ENCODE assay signal across 13 mouse cellular contexts in the genomic region with DNA sequence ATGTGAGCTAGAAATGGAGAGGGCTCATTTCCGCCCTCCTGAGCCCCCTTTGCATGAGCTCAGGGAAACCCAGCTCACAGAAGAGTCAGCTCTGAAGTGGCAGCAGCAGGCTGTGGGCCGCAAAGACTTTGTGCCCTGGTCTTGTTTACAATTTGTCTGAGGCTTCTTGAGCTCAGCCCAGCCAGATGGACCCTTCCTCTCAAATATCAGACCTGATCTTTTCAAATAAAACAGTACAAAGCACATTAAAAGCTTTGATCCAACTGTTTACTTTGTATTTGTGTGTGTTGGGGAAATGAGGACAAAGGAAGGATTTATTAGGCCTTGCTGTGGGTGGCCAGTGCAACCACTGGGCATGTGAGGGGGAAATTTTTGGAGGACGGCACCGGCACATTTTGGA.
DNase-seq lines count a peak whose midpoint lies in the region; ATAC-seq lines count a peak whose summit lies in the region.
"Had no signal": no experiment of that assay in that cellular context is flagged by ENCODE, and none has a peak within 500 bp of the region (broad histone marks: within the 10 kb centered on the region; RNA-seq: fewer than 3 reads in every experiment).

No protein-coding gene starts in this region.

- H3K4me2 ChIP-seq in heart, embryonic 13.5 days: no peak overlapping the region
- H3K4me2 ChIP-seq in embryonic facial prominence, embryonic 13.5 days: no peak overlapping the region
- no peak overlapping the region for H3K4me2 ChIP-seq in hindbrain, embryonic 13.5 days
- 0 out of 2 replicates have a peak overlapping the region, but pooled peaks have one; percentile 51 for H3K4me2 ChIP-seq in midbrain, embryonic 14.5 days (ENCODE audit: low read length)

- H3K4me3 ChIP-seq in heart, embryonic 13.5 days: no peak overlapping the region
- H3K4me3 ChIP-seq in embryonic facial prominence, embryonic 13.5 days: no peak overlapping the region
- no peak overlapping the region for H3K4me3 ChIP-seq in hindbrain, embryonic 13.5 days
- no peak overlapping the region for H3K4me3 ChIP-seq in midbrain, embryonic 14.5 days (replicated peaks; ENCODE audit: low read depth, low read length)
- H3K4me3 ChIP-seq: megakaryocyte, embryonic 14.5 days had no signal

- 0 out of 2 replicates have a peak overlapping the region, but pooled peaks have one; percentile 61 for H3K27ac ChIP-seq in heart, embryonic 13.5 days (replicated peaks)
- peak overlapping the region; percentile 93 for H3K27ac ChIP-seq in embryonic facial prominence, embryonic 13.5 days
- peak overlapping the region; percentile 96 for H3K27ac ChIP-seq in hindbrain, embryonic 13.5 days
- H3K27ac ChIP-seq in midbrain, embryonic 14.5 days (replicated peaks; ENCODE audit: low read depth, low read length): peak overlapping the region; percentile 94

- no peaks in the 10 kb centered on the region for H3K9me3 ChIP-seq in heart, embryonic 13.5 days
- H3K9me3 ChIP-seq in embryonic facial prominence, embryonic 13.5 days: no peaks in the 10 kb centered on the region
- no peaks in the 10 kb centered on the region for H3K9me3 ChIP-seq in hindbrain, embryonic 13.5 days
- H3K9me3 ChIP-seq in midbrain, embryonic 14.5 days (ENCODE audit: control insufficient read depth, low read length): no peaks in the 10 kb centered on the region
- H3K9me3 ChIP-seq: megakaryocyte, embryonic 14.5 days had no signal

- no peak for DNase-seq in heart, adult 8-10 months (ENCODE audit: low spot score)
- DNase-seq in midbrain, embryonic 14.5 days: peak; percentile 54
- DNase-seq in spleen, postnatal 14 days (ENCODE audit: low spot score in 2 of 2): no peak
- DNase-seq in urinary bladder, postnatal 10 days (ENCODE audit: low spot score): no peak
- no peak for DNase-seq in ovary, postnatal 36 days (ENCODE audit: low spot score)
- DNase-seq: adrenal gland, postnatal 25 days; cerebellum, adult 8-10 months; heart, postnatal 10 days; kidney, postnatal 14 days had no signal

- ATAC-seq in heart, embryonic 13.5 days (ENCODE audit: extremely low read depth, insufficient number of reproducible peaks, low FRiP score, low TSS enrichment): no peak
- no peak for ATAC-seq in embryonic facial prominence, embryonic 13.5 days (ENCODE audit: insufficient number of reproducible peaks, insufficient read depth, low FRiP score, low TSS enrichment, low read depth)
- ATAC-seq in hindbrain, embryonic 13.5 days (ENCODE audit: low FRiP score): no peak
- ATAC-seq in midbrain, embryonic 14.5 days (ENCODE audit: low FRiP score, low TSS enrichment): no peak

- no peak overlapping the region for H3K9ac ChIP-seq in heart, embryonic 13.5 days
- H3K9ac ChIP-seq in embryonic facial prominence, embryonic 13.5 days: no peak overlapping the region
- no peak overlapping the region for H3K9ac ChIP-seq in hindbrain, embryonic 13.5 days
- peak overlapping the region; percentile 27 for H3K9ac ChIP-seq in midbrain, embryonic 14.5 days (replicated peaks; ENCODE audit: low read length)

- no peaks in the 10 kb centered on the region for H3K27me3 ChIP-seq in heart, embryonic 13.5 days (replicated peaks)
- no peaks in the 10 kb centered on the region for H3K27me3 ChIP-seq in embryonic facial prominence, embryonic 13.5 days
- no peaks in the 10 kb centered on the region for H3K27me3 ChIP-seq in hindbrain, embryonic 13.5 days
- H3K27me3 ChIP-seq in midbrain, embryonic 14.5 days (ENCODE audit: control insufficient read depth, insufficient read depth, low read length): no peaks in the 10 kb centered on the region
- H3K27me3 ChIP-seq: megakaryocyte, embryonic 14.5 days had no signal

- H3K4me1 ChIP-seq in heart, embryonic 13.5 days: peaks cover 51% of the 10 kb centered on the region
- H3K4me1 ChIP-seq in embryonic facial prominence, embryonic 13.5 days: peaks cover 47% of the 10 kb centered on the region
- peaks cover 72% of the 10 kb centered on the region for H3K4me1 ChIP-seq in hindbrain, embryonic 13.5 days (replicated peaks)
- H3K4me1 ChIP-seq in midbrain, embryonic 14.5 days (ENCODE audit: control insufficient read depth, insufficient read depth, low read length): peaks cover 69% of the 10 kb centered on the region
- H3K4me1 ChIP-seq: megakaryocyte, embryonic 14.5 days had no signal

- WGBS in heart, embryonic 13.5 days: 60% methylated on average over 4 of the region's 4 CpGs
- WGBS in embryonic facial prominence, embryonic 13.5 days: 50% methylated on average over 4 of the region's 4 CpGs
- WGBS in hindbrain, embryonic 13.5 days: 33% methylated on average over 4 of the region's 4 CpGs
- 7% methylated on average over 4 of the region's 4 CpGs for WGBS in midbrain, embryonic 14.5 days

- no peaks in the 10 kb centered on the region for H3K36me3 ChIP-seq in heart, embryonic 13.5 days
- H3K36me3 ChIP-seq in embryonic facial prominence, embryonic 13.5 days: no peaks in the 10 kb centered on the region
- no peaks in the 10 kb centered on the region for H3K36me3 ChIP-seq in hindbrain, embryonic 13.5 days
- no peaks in the 10 kb centered on the region for H3K36me3 ChIP-seq in midbrain, embryonic 14.5 days (ENCODE audit: control insufficient read depth, insufficient read depth, low read length)
